Mouse (Mus musculus): ENCODE measurements around the gene Atxn2.

DNA sequence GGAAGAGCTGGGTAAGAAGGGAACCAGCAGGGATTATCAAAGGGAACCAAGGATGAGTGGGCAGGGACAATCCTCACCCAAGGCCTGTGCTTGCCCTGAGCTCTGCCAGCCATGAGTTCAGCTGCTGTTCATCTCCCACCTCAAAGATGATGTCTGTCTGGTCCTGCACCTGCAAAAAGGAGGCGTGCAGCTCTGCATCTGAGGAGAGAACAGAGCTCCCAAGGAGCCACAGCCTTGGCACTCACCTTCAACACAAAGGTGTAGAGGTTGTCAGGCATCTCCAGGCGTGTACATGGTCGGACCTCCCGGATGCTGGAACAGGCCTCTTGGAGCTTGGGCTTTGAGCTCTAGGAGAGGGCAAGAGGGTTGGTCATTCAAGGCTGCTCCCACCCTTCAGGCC, 107.7 kb downstream of the Atxn2 start:
- TF ChIP-seq POLR2A (IDR thresholded peaks at IDR 0.05; ENCODE audit: borderline replicate concordance, low read depth, low read length) (no peak), CTCF (IDR thresholded peaks at IDR 0.05; ENCODE audit: low read depth, low read length) (no peak)
